Mouse (Mus musculus) neural tube, embryonic 13.5 days (tissue): Measurements from ENCODE around the gene Grap. TPM values are rescaled to one million over a fixed set of nuclear protein-coding genes. Genes with fewer than 3 reads are reported as not detected.
"Not testable (repeated sequence)": the region's sequence is repeated elsewhere in the genome, so short reads cannot be mapped to it uniquely, and the experiment has no call there.

Experiments used
- ATAC-seq: fragments of 200-750 bp; cut with Nextera tagmentation; 2 replicates; pipeline ENCODE4 v1.8.0; 2017; ENCODE audit warnings: low read depth, mild to moderate bottlenecking, moderate TSS enrichment, moderate library complexity
- H3K27ac ChIP-seq: fragments of 300-500 bp; sonication (generic); replicated peaks from 2 replicates; pipeline ENCODE4 v1.5.1; 2015; ENCODE audit warnings: moderate library complexity, mild to moderate bottlenecking, inconsistent platforms
- H3K27me3 ChIP-seq: fragments of 300-500 bp; sonication (generic); 2 replicates; pipeline ENCODE4 v1.6.1; 2015; ENCODE audit warnings: mild to moderate bottlenecking, inconsistent platforms
- H3K36me3 ChIP-seq: fragments of 300-500 bp; sonication (generic); 2 replicates; pipeline ENCODE4 v1.6.1; 2015; ENCODE audit warnings: mild to moderate bottlenecking, inconsistent platforms
- H3K4me1 ChIP-seq: fragments of 300-500 bp; sonication (generic); replicated peaks from 2 replicates; pipeline ENCODE4 v1.6.1; 2015; ENCODE audit warnings: inconsistent platforms
- H3K4me2 ChIP-seq: fragments of 300-500 bp; sonication (generic); 2 replicates; pipeline ENCODE4 v1.6.1; 2015; ENCODE audit warnings: inconsistent platforms, mild to moderate bottlenecking, moderate library complexity
- H3K4me3 ChIP-seq: fragments of 300-500 bp; sonication (generic); 2 replicates; pipeline ENCODE4 v1.5.1; 2015; ENCODE audit warnings: mild to moderate bottlenecking, inconsistent platforms
- H3K9ac ChIP-seq: fragments of 300-500 bp; sonication (generic); 2 replicates; pipeline ENCODE4 v1.6.1; 2015; ENCODE audit warnings: moderate library complexity, mild to moderate bottlenecking, inconsistent platforms
- H3K9me3 ChIP-seq: fragments of 300-500 bp; sonication (generic); 2 replicates; pipeline ENCODE4 v1.6.1; 2016; ENCODE audit warnings: inconsistent platforms
- WGBS: fragments of 180-500 bp; shearing (Covaris S2); methylation state at CpG from one replicate; pipeline ENCODE4 v1.1.7; 2015; 5-methylcytosine and 5-hydroxymethylcytosine counted together
- polyA plus RNA-seq: library from polyadenylated mRNA; unstranded; fragments of >200 nt; fragmentation: Nextera tagmentation; extraction: Ambion mirVana; gene quantifications from 2 replicates; pipeline ENCODE4 v1.2.1, GENCODE M21; 2015

The Grap gene
- polyA plus RNA-seq, 1 experiment from 2014 or later: 9.5 TPM

DNA sequence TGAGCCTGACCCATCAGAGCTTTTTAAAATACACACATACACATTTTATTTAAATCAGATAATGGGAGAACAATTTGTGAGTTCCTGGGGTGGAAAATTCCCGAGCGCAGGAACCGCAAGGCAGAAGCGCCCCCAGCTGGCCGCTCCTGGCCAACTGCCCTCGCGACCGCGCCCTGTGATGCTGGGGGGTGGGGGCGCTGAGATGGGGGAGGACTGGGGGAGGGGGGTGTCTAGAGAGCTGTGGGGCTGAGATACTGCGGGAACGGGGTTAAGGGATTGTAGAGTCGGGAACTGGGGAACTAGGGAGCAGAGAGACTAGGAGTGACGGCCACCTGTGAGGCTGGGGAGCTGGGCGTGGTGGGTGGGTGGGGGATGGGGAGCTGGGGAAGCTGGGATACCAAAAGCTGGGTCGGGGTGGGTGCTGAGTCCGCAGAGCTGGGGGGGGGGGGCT is 33.2 kb upstream of the Grap start:
- Histone ChIP-seq H3K36me3 (no peaks in the 10 kb centered on the region), H3K4me2 (peak overlapping the region; percentile 67), H3K27me3 (no peaks in the 10 kb centered on the region), H3K9ac (peak overlapping the region; percentile 66), H3K4me1 (peaks cover 26% of the 10 kb centered on the region), H3K9me3 (no peaks in the 10 kb centered on the region), H3K4me3 (peak overlapping the region; percentile 38), H3K27ac (peak overlapping the region; percentile 67)
- ATAC-seq: peak; percentile 64
- 2% methylated on average over 17 of the region's 17 CpGs for whole genome bisulfite sequencing

- Histone ChIP-seq H3K27ac (peak overlapping the region; percentile 67; the same call in 1 of the 2 replicates), H3K36me3 (no peaks in the 10 kb centered on the region), H3K9me3 (no peaks in the 10 kb centered on the region), H3K4me2 (peak overlapping the region; percentile 67), H3K9ac (peak overlapping the region; percentile 66), H3K4me1 (peaks cover 26% of the 10 kb centered on the region), H3K4me3 (peak overlapping the region; percentile 38), H3K27me3 (no peaks in the 10 kb centered on the region)
- peak; percentile 87 for ATAC-seq
- WGBS: under 1% methylated on average over 16 of the region's 17 CpGs
Measured at GRCm38 (mm10) chr11:61620254-61620670, 32.8 kb upstream of the Grap start.

GRCm38 (mm10) chr11:61620762-61621161 is 32.3 kb upstream of the Grap start:
- Histone ChIP-seq H3K4me1 (peaks cover 21% of the 10 kb centered on the region), H3K4me3 (peak overlapping the region; percentile 38), H3K36me3 (no peaks in the 10 kb centered on the region), H3K9me3 (no peaks in the 10 kb centered on the region), H3K4me2 (peak overlapping the region; percentile 67), H3K9ac (peak overlapping the region; percentile 66), H3K27ac (no peak overlapping the region), H3K27me3 (no peaks in the 10 kb centered on the region)
- ATAC-seq: no peak
- whole genome bisulfite sequencing: 65% methylated on average over 8 of the region's 8 CpGs

DNA sequence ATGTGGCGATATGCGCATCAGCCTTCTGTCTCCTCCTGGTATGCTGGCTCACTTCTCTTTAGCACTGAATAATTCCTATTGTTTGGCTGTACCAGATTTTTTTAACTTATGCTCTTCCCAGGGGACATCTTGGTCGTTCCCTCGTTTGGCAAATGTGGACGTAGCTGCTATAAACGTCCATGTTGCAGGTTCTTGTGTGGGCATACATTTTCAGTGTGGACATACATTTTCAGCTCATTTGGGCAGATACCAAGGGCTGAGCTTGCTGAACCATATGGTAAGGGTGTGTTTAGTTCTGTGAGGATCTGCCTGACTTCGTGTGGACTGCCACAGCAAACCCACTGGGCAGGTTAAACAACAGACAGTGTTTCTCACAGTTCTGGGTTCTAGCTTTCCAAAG is 27.9 kb upstream of the Grap start:
- H3K27ac ChIP-seq: no peak overlapping the region
- H3K4me3 ChIP-seq: no peak overlapping the region
- no peaks in the 10 kb centered on the region for H3K36me3 ChIP-seq
- H3K9me3 ChIP-seq: no peaks in the 10 kb centered on the region
- H3K4me2 ChIP-seq: no peak overlapping the region
- WGBS: 75% methylated on average over 7 of the region's 7 CpGs
- peaks cover 8% of the 10 kb centered on the region; the same call in 1 of the 2 replicates for H3K4me1 ChIP-seq
- ATAC-seq: no peak
- no peaks in the 10 kb centered on the region for H3K27me3 ChIP-seq
- H3K9ac ChIP-seq: no peak overlapping the region

DNA sequence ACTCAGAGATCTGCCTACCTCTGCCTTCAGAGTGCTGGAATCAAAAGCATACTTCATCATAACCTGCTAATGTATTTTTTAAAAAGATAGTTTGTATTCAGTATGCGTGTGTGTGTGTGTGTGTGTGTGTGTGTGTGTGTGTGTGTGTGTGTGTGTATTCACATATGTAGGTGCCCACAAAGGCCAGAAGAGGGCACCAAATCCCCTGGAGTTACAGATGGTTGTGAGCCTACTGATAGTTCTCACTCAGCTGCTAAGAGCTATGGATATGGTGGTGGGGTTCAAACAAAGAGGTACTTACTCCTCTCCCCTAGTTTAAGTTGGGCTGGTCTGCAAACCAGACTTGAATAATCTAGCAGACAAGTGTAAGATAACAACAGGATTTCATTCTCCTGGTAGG is 26.6 kb upstream of the Grap start:
- no peak overlapping the region for H3K9ac ChIP-seq
- ATAC-seq: no peak
- H3K4me2 ChIP-seq: no peak overlapping the region
- H3K27me3 ChIP-seq: no peaks in the 10 kb centered on the region
- H3K4me3 ChIP-seq: no peak overlapping the region
- H3K27ac ChIP-seq: no peak overlapping the region
- 93% methylated on average over 1 of the region's 1 CpGs for WGBS
- H3K9me3 ChIP-seq: no peaks in the 10 kb centered on the region
- H3K36me3 ChIP-seq: no peaks in the 10 kb centered on the region
- H3K4me1 ChIP-seq: no peaks in the 10 kb centered on the region

- 63% methylated on average over 3 of the region's 3 CpGs for WGBS
- no peaks in the 10 kb centered on the region for H3K4me1 ChIP-seq
- no peak overlapping the region for H3K9ac ChIP-seq
- no peak for ATAC-seq
- no peaks in the 10 kb centered on the region for H3K27me3 ChIP-seq
- no peak overlapping the region for H3K4me3 ChIP-seq
- no peak overlapping the region for H3K27ac ChIP-seq
- no peaks in the 10 kb centered on the region for H3K9me3 ChIP-seq
- no peak overlapping the region for H3K4me2 ChIP-seq
- H3K36me3 ChIP-seq: no peaks in the 10 kb centered on the region
Measured at GRCm38 (mm10) chr11:61629621-61630020, 23.4 kb upstream of the Grap start.

DNA sequence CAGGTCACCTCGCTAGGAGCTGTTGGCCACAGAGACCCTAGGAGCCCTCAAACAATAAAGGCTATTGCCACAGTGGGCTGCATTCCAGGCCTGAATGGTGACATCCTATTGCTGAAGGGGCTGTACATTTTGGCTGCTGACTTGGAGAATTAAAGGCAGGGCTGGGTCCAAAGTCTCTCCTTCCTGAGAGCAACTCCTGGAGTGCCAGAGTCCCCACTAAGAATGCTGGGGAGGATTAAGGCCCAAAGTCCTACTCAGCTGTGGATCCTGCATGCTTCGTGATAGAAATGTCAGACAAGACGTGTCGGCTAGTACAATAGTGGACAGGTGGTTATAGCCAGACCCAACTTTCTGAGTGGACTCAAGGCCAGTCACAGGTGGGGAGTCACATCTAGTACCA is 16.8 kb upstream of the Grap start:
- not testable (repeated sequence) for H3K36me3 ChIP-seq, H3K9ac ChIP-seq, H3K9me3 ChIP-seq, H3K4me1 ChIP-seq, H3K4me3 ChIP-seq, ATAC-seq, H3K4me2 ChIP-seq, H3K27ac ChIP-seq, H3K27me3 ChIP-seq
- WGBS: 79% methylated on average over 4 of the region's 4 CpGs

GRCm38 (mm10) chr11:61637413-61637812 is 15.7 kb upstream of the Grap start:
- WGBS: 50% methylated on average over 1 of the region's 1 CpGs
- Histone ChIP-seq H3K27me3 (no peaks in the 10 kb centered on the region), H3K27ac (no peak overlapping the region), H3K4me2 (no peak overlapping the region), H3K36me3 (no peaks in the 10 kb centered on the region), H3K4me1 (no peaks in the 10 kb centered on the region), H3K4me3 (no peak overlapping the region), H3K9me3 (no peaks in the 10 kb centered on the region), H3K9ac (no peak overlapping the region)
- no peak for ATAC-seq

- no peak overlapping the region for H3K27ac ChIP-seq
- 92% methylated on average over 3 of the region's 3 CpGs for WGBS
- no peaks in the 10 kb centered on the region for H3K27me3 ChIP-seq
- no peaks in the 10 kb centered on the region for H3K4me1 ChIP-seq
- no peak overlapping the region for H3K4me3 ChIP-seq
- H3K36me3 ChIP-seq: no peaks in the 10 kb centered on the region
- H3K4me2 ChIP-seq: no peak overlapping the region
- no peaks in the 10 kb centered on the region for H3K9me3 ChIP-seq
- ATAC-seq: no peak
- no peak overlapping the region for H3K9ac ChIP-seq
Measured at GRCm38 (mm10) chr11:61637856-61638255, 15.2 kb upstream of the Grap start.

DNA sequence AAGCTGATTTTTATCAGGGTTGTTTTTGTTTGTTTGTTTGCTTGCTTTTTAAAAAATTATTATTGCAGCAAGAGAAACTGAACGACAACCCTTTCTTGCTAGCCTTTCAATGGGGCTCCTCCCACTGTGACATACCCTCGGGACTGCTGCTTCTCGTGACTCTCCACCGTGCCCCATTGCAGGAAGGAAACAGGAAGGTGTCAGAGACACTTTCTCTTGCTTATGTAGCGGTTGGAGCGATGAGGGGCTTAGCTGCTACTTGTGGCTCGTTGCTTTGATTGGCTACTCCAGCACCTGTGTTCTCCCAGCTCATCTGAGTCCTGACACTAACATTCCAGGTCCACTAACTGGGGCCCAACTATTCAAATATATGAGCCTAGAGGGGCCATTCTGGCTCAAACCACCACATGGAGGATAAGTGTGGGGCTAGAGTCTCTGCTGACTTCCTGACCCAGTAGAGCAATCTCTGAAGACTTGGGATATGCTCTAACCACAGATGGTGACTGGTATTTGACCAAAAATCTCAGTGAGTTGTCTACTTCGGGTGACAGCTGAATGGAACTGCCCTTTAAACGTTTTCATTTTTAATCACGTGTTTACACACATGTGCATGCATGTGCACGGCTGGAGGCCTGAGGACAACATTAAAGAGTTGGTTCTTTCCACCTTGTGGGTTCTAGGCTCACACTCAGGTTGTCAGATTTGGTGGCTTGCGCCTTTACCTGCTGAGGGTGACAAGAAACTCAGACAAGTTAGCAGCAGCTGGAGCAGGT is 14.1 kb upstream of the Grap start:
- Histone ChIP-seq H3K4me3 (no peak overlapping the region), H3K4me1 (no peaks in the 10 kb centered on the region), H3K27ac (no peak overlapping the region), H3K36me3 (no peaks in the 10 kb centered on the region), H3K4me2 (no peak overlapping the region), H3K9ac (no peak overlapping the region), H3K9me3 (no peaks in the 10 kb centered on the region), H3K27me3 (no peaks in the 10 kb centered on the region)
- 84% methylated on average over 12 of the region's 12 CpGs for WGBS
- no peak for ATAC-seq

GRCm38 (mm10) chr11:61639601-61640177 is 13.4 kb upstream of the Grap start:
- Histone ChIP-seq H3K4me3 (no peak overlapping the region), H3K27me3 (no peaks in the 10 kb centered on the region), H3K9me3 (no peaks in the 10 kb centered on the region), H3K27ac (no peak overlapping the region), H3K4me1 (no peaks in the 10 kb centered on the region), H3K36me3 (no peaks in the 10 kb centered on the region), H3K9ac (no peak overlapping the region), H3K4me2 (no peak overlapping the region)
- no peak for ATAC-seq
- WGBS: 98% methylated on average over 6 of the region's 6 CpGs

DNA sequence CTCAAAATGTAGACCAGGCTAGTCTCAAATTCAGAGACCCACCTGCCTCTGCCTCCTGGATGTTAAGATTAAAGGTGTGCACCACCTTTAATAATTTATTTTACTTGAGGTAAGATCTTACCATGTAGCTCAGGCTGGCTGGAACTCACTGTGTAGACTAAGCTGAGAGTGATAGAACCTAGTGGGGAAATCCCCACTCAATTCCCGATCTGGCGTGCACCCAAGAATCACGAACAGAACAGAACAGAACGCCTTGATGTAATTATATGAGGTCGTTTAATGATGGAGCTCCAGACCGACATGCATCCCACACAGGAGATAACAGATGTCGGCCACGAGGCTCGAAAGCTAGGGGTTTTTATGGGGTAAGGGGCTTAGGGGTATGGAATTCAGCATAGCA is 12.5 kb upstream of the Grap start:
- H3K4me3 ChIP-seq, H3K4me2 ChIP-seq, H3K9ac ChIP-seq, H3K9me3 ChIP-seq, H3K27me3 ChIP-seq, H3K27ac ChIP-seq, H3K4me1 ChIP-seq, ATAC-seq, H3K36me3 ChIP-seq: not testable (repeated sequence)
- 75% methylated on average over 9 of the region's 9 CpGs for WGBS

GRCm38 (mm10) chr11:61642106-61642505 is 11.0 kb upstream of the Grap start:
- WGBS: 84% methylated on average over 7 of the region's 7 CpGs
- no peak for ATAC-seq

More at GRCm38 (mm10) chr11:61642106-61642505, 11.0 kb upstream of the Grap start:
- no peaks in the 10 kb centered on the region for H3K9me3 ChIP-seq
- H3K27me3 ChIP-seq: no peaks in the 10 kb centered on the region
- H3K4me1 ChIP-seq: no peaks in the 10 kb centered on the region
- H3K4me3 ChIP-seq: no peak overlapping the region
- no peaks in the 10 kb centered on the region for H3K36me3 ChIP-seq
- no peak overlapping the region for H3K9ac ChIP-seq
- H3K4me2 ChIP-seq: no peak overlapping the region
- H3K27ac ChIP-seq: no peak overlapping the region
